Mouse (Mus musculus) CH12.LX (cell line): ENCODE measurements at regions not wholly inside any gene's neighbourhood (a gene's known extent, or its start where the extent isn't known, plus 50 kb on each side); places are given as distances from the start of the nearest gene placed in this dataset.

Source experiments
- DNase-seq: peaks from one replicate; pipeline ENCODE4 v3.0.0-alpha.2; 2013; ENCODE audit errors: extremely low read depth
- H3K27ac ChIP-seq: 2 replicates; pipeline ENCODE4 v1.5.1; 2012; ENCODE audit warnings: low read depth, mild to moderate bottlenecking, control low read depth, moderate library complexity; ENCODE audit not compliant: insufficient read depth
- H3K27me3 ChIP-seq: replicated peaks from 2 replicates; pipeline ENCODE3; 2012; ENCODE audit warnings: inconsistent platforms
- H3K36me3 ChIP-seq, 2 experiments: replicated peaks in 1 of 2; 2 replicates each; pipeline versions ENCODE3 to v1.6.1; 2012; ENCODE audit warnings: inconsistent platforms in 1 of 2, low read length in 1 of 2, mild to moderate bottlenecking in 1 of 2, mixed read lengths in 1 of 2, moderate library complexity in 1 of 2; ENCODE audit not compliant: control insufficient read depth in 1 of 2, insufficient read depth in 1 of 2
- H3K4me1 ChIP-seq, 2 experiments: 2 replicates each; pipeline ENCODE4 v1.6.1; 2012; ENCODE audit warnings: inconsistent platforms in 1 of 2, moderate library complexity in 1 of 2; ENCODE audit not compliant: insufficient read depth in 2 of 2, control insufficient read depth in 1 of 2
- H3K4me2 ChIP-seq: 2 replicates; pipeline ENCODE4 v1.6.1; 2012; ENCODE audit warnings: low read depth, mild to moderate bottlenecking, control low read depth; ENCODE audit not compliant: poor library complexity, insufficient read depth, severe bottlenecking
- H3K4me3 ChIP-seq, 3 experiments: fragments of 150-350 bp in 1 of 3; sonication (generic) in 1 of 3; replicated peaks in 1 of 3; 2 replicates each; pipeline versions ENCODE3 to v1.5.1; 2011 to 2012; ENCODE audit warnings: low read depth in 2 of 3, low read length in 2 of 3, mild to moderate bottlenecking in 2 of 3, moderate library complexity in 2 of 3, control low read depth in 1 of 3, improper control_type of control experiment in 1 of 3, inconsistent platforms in 1 of 3, mixed read lengths in 1 of 3; ENCODE audit not compliant: poor library complexity in 1 of 3
- H3K79me2 ChIP-seq: replicated peaks from 2 replicates; pipeline ENCODE4 v1.6.1; 2012; ENCODE audit warnings: mild to moderate bottlenecking, moderate library complexity; ENCODE audit not compliant: control insufficient read depth, poor library complexity, insufficient read depth, severe bottlenecking; ENCODE audit errors: extremely low read depth
- H3K9ac ChIP-seq: 2 replicates; pipeline ENCODE4 v1.6.1; 2012; ENCODE audit warnings: low read depth, mild to moderate bottlenecking, control low read depth, moderate library complexity; ENCODE audit not compliant: insufficient read depth
- H3K9me3 ChIP-seq: replicated peaks from 2 replicates; pipeline ENCODE3; 2012; ENCODE audit warnings: low read length, inconsistent platforms, mixed read lengths
- BHLHE40 ChIP-seq: IDR thresholded peaks from 2 replicates; pipeline ENCODE4 v1.6.1; 2011; ENCODE audit warnings: mild to moderate bottlenecking, low read depth, low read length, improper control_type of control experiment
- CHD1 ChIP-seq: IDR thresholded peaks from 2 replicates; pipeline ENCODE4 v1.6.1; 2012; ENCODE audit warnings: low read depth, low read length, improper control_type of control experiment, inconsistent platforms
- CHD2 ChIP-seq: IDR thresholded peaks from 2 replicates; pipeline ENCODE4 v1.6.1; 2011; ENCODE audit warnings: low read length, improper control_type of control experiment
- ELF1 ChIP-seq: IDR thresholded peaks from 2 replicates; pipeline ENCODE4 v1.6.1; 2014; ENCODE audit warnings: low read depth, mild to moderate bottlenecking, inconsistent platforms, low read length, improper control_type of control experiment
- EP300 ChIP-seq: IDR thresholded peaks from 2 replicates; pipeline ENCODE4 v1.6.1; 2011; ENCODE audit warnings: low read length, improper control_type of control experiment
- GABPA ChIP-seq: IDR thresholded peaks from 2 replicates; pipeline ENCODE4 v1.6.1; 2012; ENCODE audit warnings: low read depth, low read length, improper control_type of control experiment, inconsistent platforms; ENCODE audit not compliant: insufficient replicate concordance
- IRF4 ChIP-seq: IDR thresholded peaks from 2 replicates; pipeline ENCODE4 v1.6.1; 2014; ENCODE audit warnings: low read depth, mild to moderate bottlenecking, inconsistent platforms, low read length, improper control_type of control experiment
- MAFK ChIP-seq: IDR thresholded peaks from 2 replicates; pipeline ENCODE4 v1.6.1; 2011; ENCODE audit warnings: low read length, improper control_type of control experiment; ENCODE audit not compliant: insufficient replicate concordance
- MAZ ChIP-seq: IDR thresholded peaks from 2 replicates; pipeline ENCODE4 v1.6.1; 2012; ENCODE audit warnings: low read depth, mild to moderate bottlenecking, inconsistent platforms, low read length, improper control_type of control experiment, moderate library complexity
- MEF2A ChIP-seq: IDR thresholded peaks from 2 replicates; pipeline ENCODE4 v1.6.1; 2014; ENCODE audit warnings: low read depth, mild to moderate bottlenecking, inconsistent platforms, low read length, improper control_type of control experiment, borderline replicate concordance
- NELFE ChIP-seq: IDR thresholded peaks from 2 replicates; pipeline ENCODE4 v1.6.1; 2011; ENCODE audit warnings: low read depth, low read length, improper control_type of control experiment
- NRF1 ChIP-seq: IDR thresholded peaks from 2 replicates; pipeline ENCODE4 v1.6.1; 2014; ENCODE audit warnings: low read depth, mild to moderate bottlenecking, inconsistent platforms, low read length, improper control_type of control experiment, moderate library complexity
- PAX5 ChIP-seq: IDR thresholded peaks from 2 replicates; pipeline ENCODE4 v1.6.1; 2012; ENCODE audit warnings: low read length, inconsistent platforms, mixed read lengths
- POLR2A ChIP-seq: IDR thresholded peaks from 2 replicates; pipeline ENCODE4 v1.6.1; 2011; ENCODE audit warnings: low read depth, mild to moderate bottlenecking, improper control_type of control experiment, low read length
- RAD21 ChIP-seq: IDR thresholded peaks from 2 replicates; pipeline ENCODE4 v1.6.1; 2011; ENCODE audit warnings: low read depth, mild to moderate bottlenecking, low read length, improper control_type of control experiment, moderate library complexity
- RCOR1 ChIP-seq: conservative IDR thresholded peaks from 2 replicates; pipeline ENCODE4 v1.6.1; 2012; ENCODE audit warnings: low read depth, mild to moderate bottlenecking, inconsistent platforms, low read length, improper control_type of control experiment
- SIN3A ChIP-seq: IDR thresholded peaks from 2 replicates; pipeline ENCODE4 v1.6.1; 2012; ENCODE audit warnings: low read length, improper control_type of control experiment, inconsistent platforms
- TBP ChIP-seq: conservative IDR thresholded peaks from 2 replicates; pipeline ENCODE4 v1.6.1; 2011; ENCODE audit warnings: low read depth, low read length, improper control_type of control experiment
- TCF12 ChIP-seq: IDR thresholded peaks from 2 replicates; pipeline ENCODE4 v1.6.1; 2014; ENCODE audit warnings: low read depth, mild to moderate bottlenecking, inconsistent platforms, low read length, improper control_type of control experiment
- UBTF ChIP-seq: IDR thresholded peaks from 2 replicates; pipeline ENCODE4 v1.6.1; 2012; ENCODE audit warnings: low read depth, mild to moderate bottlenecking, inconsistent platforms, low read length, improper control_type of control experiment, moderate library complexity
- USF1 ChIP-seq: IDR thresholded peaks from 2 replicates; pipeline ENCODE4 v1.6.1; 2014; ENCODE audit warnings: low read depth, mild to moderate bottlenecking, inconsistent platforms, low read length, improper control_type of control experiment
- USF2 ChIP-seq: conservative IDR thresholded peaks from 2 replicates; pipeline ENCODE4 v1.6.1; 2011; ENCODE audit warnings: low read depth, low read length, improper control_type of control experiment
- ZNF384 ChIP-seq: IDR thresholded peaks from 2 replicates; pipeline ENCODE4 v1.6.1; 2012; ENCODE audit warnings: low read depth, low read length, improper control_type of control experiment, inconsistent platforms
- dilution Hi-C: fragments of 300-500 bp; cut with MboI; formaldehyde crosslinking; loops from 2 replicates; pipeline ENCODE4 v1.14.3; 2020; ENCODE audit warnings: low sequenced_read_pairs; ENCODE audit not compliant: extremely low pct_unique_long_range_greater_than_20kb, extremely low pct_ligation_motif_present
- in situ Hi-C: fragments of 300-500 bp; cut with MboI; formaldehyde crosslinking; loops from 3 replicates; pipeline ENCODE4 v1.14.3; 2019; ENCODE audit warnings: low sequenced_read_pairs, low pct_ligation_motif_present, low pct_unique_long_range_greater_than_20kb, mixed read lengths

GRCm38 (mm10) chr3:34739693-34740092 lies 89.5 kb downstream of the Sox2 start:
- Histone ChIP-seq H3K4me2 (no peak overlapping the region), H3K79me2 (no peaks in the 10 kb centered on the region), H3K9me3 (peaks cover 49% of the 10 kb centered on the region), H3K27ac (no peak overlapping the region), H3K27me3 (no peaks in the 10 kb centered on the region), H3K4me3 (no peak overlapping the region), H3K4me1 (no peaks in the 10 kb centered on the region), H3K36me3 (no peaks in the 10 kb centered on the region), H3K9ac (no peak overlapping the region)
- dilution Hi-C loops: no loop called here
- no peak for DNase-seq
- TF ChIP-seq USF2 (no peak), MAFK (no peak), ELF1 (no peak), IRF4 (no peak), UBTF (no peak), EP300 (no peak)
- in situ Hi-C loops: no loop called here

- TF ChIP-seq RCOR1: no peak
- no peak for TF ChIP-seq BHLHE40
- no peak for TF ChIP-seq CHD1
- no peak for TF ChIP-seq NRF1
- no peak for TF ChIP-seq NELFE
- TF ChIP-seq TBP: no peak
- no peak for TF ChIP-seq MAZ
- TF ChIP-seq MAFK: no peak
- TF ChIP-seq USF1: no peak
- no peak for TF ChIP-seq ZNF384
- no peak for TF ChIP-seq ELF1
- TF ChIP-seq SIN3A: no peak
- no peak for TF ChIP-seq GABPA
- TF ChIP-seq PAX5: no peak
- no peak for TF ChIP-seq POLR2A
- TF ChIP-seq MEF2A: no peak
- TF ChIP-seq RAD21: no peak
- no peak for TF ChIP-seq CHD2
- TF ChIP-seq TCF12: no peak
These were observed 89.9 kb downstream of the Sox2 start for GRCm38 (mm10) chr3:34740110-34740509.

More at GRCm38 (mm10) chr3:34740110-34740509, 89.9 kb downstream of the Sox2 start:
- in situ Hi-C loops (no loop called here), dilution Hi-C loops (no loop called here)
- H3K36me3 ChIP-seq: no peaks in the 10 kb centered on the region
- H3K4me3 ChIP-seq: no peak overlapping the region
- no peak overlapping the region for H3K9ac ChIP-seq
- no peak overlapping the region for H3K27ac ChIP-seq
- H3K9me3 ChIP-seq: peaks cover 47% of the 10 kb centered on the region
- H3K79me2 ChIP-seq: no peaks in the 10 kb centered on the region
- no peak for DNase-seq
- H3K4me1 ChIP-seq: no peaks in the 10 kb centered on the region
- H3K27me3 ChIP-seq: no peaks in the 10 kb centered on the region
- H3K4me2 ChIP-seq: no peak overlapping the region
